Mouse (Mus musculus): ENCODE data around the gene Hsf5. TPM values are rescaled to one million over a fixed set of nuclear protein-coding genes. Genes with fewer than 3 reads are reported as not detected.

The Hsf5 gene
- total RNA-seq (2022): under 1 TPM in 2 of 4 experiments, not detected in 2; 0.27 to 0.49 TPM

GRCm38 (mm10) chr11:87616790-87617474 is at the start of gene Hsf5:
Hsf5 (plus strand) TSS chr11:87617164.
- no peak for DNase-seq

DNA sequence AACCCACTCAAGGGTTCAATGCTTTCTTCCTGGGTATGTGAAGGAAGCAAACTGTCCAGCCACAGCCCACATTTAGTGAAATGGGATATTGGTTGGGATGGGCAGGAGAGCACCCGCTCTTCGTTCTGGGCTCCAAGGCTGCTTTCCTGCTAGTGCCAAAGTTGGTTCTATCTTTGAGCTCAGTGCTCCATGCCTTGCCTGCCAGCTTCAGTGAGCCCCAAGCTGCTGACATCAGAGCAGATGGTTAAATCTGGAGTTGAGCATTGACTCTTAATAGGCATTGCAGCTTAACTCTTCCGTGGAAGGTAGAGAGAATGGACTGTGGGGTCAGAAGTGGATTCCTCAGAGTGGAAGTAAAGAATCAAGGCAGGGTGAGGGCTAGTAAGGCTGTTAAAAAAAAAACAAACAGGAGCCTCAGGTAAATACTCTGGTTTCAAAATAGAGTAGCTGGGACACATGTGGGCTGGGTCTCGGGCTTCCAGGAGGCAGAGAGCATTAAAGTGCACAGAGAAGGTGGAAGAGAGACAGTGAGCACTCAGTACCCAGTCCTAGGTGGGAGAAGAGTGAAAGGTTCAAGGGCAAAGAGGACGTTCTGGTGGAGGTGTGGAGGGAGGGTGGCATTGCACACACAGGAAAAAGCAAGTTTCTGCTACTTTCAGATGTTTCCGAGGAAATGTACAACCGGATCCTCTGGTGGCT is 48.6 kb upstream of the Hsf5 start, which contains the start of gene Sept4:
TSS of gene Sept4 (plus strand) at position 649 of the 699 bp plus-strand sequence.
- DNase-seq: no peak

DNA sequence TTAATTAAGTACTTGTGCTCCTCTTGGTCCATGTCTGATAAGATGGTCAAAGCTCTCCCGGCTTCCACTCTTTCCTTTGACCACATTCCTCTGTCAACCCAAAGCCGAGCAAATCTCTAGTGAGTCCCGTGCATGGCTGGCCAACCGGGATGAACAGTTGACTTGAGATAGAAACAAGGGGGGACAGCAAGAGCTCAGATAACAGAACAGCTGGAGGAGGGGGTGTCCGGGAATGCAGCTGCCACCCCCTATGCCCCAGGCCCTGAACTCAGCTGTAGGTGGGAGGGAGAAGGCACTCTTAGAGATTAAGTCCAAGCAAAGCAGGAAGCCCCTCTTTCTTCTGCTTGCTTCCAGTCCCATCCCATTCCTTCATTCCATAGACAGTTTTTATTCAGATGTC is 46.2 kb upstream of the Hsf5 start:
- no peak for DNase-seq

- no peak for DNase-seq
These were observed 45.5 kb upstream of the Hsf5 start for GRCm38 (mm10) chr11:87571361-87571950.

DNA sequence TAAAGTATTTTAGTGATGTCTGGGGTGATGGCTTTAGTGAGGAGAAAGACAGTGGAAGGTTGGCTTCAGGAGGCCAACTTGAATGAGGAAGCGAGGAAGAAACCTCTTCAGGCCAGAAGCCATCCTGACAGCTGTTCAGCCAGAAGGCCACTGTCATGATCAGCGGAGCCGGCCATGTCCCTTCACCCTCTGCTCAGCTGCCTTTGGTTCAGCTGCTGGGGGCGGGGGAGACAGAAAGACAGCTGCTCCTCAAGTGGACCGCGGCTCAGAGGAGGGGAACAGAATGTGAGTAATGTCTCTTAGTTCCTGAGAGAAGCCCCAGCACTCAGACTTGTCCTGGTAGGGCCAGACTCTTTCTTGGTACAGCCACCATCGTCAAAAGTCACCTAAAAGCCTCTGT is 43.2 kb upstream of the Hsf5 start:
- no peak for DNase-seq

DNA sequence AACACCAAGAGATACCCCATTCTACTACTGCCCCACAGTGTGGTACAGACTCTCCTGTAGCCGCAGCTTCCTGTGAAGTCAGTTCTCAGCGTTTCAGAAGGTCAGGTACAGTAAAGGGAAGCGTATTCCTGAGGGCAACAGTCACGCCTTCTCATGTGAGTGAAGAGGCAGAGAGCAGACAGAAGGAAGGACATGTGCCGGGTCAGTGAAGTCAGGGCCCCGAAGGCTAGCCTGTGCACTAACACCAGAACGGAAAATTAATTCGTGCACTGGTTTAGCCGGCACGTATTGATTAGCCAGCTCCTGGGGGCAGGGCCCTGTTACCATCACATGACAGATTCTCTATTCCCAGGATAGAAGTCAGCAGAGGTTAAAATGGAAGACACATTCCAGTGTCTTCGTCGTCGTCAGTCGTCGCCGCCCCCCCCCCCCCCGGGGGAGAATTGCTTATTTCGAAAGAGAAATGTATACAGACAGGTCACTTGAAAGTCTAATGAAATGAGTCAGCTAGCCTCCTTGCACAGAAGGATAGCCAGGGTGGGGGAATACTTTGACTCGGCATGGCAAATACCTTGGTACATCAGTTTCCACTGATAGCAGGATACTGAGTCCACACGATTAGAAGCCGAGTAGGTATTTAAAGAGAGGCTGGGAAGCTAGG is 42.3 kb upstream of the Hsf5 start:
- DNase-seq: no peak

DNA sequence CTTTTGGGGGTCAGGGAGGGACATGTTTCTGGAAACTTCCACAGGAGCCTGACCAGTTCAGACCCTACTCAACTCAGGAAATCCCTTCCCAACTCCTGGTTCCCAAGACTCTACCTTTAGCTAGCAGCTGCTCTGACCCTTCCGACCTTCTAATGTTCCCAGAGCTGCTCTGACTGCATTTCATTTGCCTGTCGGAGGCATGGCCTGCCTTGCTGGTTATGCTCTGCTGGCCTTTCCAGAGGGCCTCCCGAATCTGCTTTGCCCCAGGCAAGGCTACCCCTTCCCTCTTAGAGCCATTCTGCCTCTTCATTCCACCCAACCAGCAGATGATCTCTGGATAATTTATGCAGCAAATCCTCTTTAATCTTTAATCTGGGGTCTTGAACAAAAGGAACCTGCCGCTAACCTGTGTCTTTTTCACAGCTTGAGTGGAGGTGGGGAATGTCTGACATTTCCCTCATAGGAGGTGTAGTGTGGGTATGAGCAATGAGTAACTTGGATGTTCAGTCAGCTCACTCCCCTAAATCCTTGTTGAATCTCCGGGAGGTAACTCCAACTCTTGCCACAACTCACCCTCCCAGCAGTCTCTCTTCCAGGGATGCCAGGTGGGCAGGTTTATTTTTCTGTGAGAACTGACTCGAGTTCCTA is 39.2 kb upstream of the Hsf5 start:
- no peak for DNase-seq

GRCm38 (mm10) chr11:87578249-87578962 is 38.6 kb upstream of the Hsf5 start:
- DNase-seq: peak; percentile 63

DNA sequence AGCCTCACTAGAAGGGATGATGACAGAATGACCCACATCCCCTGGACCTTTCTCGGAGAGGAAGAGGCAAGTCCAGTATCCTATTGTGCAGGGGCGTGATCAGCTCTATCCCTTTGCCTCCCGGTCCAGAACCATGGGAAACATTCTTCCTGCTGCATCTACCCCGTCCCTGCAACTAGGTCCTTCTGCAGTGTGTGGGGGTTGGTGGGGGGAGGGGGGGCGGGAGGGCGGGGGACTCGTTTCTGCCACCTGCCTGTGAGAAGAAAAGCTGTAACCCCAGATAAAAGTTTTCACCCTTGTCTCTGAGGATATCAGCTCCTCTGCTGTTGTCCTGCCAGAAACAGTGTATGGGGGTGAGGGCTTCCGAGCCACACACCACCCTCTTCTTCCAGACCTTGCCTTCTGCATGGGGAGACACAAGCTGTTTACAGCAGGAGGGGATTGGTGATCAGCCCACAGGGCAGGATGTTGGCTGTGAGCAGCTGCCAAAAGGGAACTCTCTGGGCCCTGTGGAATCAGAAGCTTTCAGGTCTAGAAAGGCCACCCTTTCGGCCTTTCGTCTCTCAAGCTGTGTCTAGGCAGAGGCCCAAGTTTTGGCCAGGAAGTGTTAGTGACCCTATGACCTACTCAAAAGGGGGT is 37.9 kb upstream of the Hsf5 start:
- no peak for DNase-seq

DNA sequence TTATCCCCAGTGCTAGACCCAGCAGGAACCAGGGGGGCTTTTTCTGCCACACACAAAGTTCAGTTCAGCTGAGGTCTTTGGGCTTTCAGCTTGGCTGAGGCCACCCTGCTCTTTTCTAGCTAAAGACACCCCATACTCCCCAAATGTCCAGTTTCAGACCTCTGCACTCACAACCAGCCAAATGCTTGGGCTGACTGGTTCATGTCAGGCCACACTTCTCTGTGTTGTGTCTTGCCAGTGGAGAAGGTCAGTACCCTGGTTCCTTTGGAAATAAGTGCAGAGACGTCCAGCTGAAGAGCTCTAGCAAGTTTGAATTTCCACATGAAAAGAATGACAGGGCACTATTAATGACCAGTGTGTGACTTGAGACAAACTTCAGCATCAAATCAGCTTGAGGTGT is 37.3 kb upstream of the Hsf5 start:
- no peak for DNase-seq

DNA sequence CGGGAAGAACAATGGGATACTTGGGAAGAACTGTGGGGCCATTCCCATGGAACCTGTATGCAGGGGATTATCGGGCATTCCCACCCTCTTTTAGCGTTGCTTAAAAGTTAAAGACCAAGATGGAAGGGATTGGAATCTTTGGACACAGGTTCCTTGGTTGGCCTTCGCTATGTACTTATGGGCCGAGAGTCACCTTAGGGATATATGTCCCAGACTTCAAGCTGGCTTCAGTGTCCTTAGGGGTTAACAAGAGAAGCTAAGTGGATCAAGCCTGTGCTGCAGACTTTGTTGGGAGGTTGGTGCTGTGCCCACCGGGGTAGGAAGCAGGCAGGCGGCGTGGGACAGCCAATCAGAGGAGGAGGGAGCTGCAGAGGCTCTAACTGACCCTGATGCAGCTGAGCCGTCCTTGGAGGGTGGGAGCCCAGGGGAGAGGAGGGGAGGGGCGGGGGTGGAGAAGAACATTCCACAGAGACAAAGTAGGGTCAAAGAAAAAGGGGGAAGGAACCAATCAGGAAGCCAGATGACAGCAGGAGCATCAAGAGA is 36.4 kb upstream of the Hsf5 start:
- DNase-seq: no peak

DNA sequence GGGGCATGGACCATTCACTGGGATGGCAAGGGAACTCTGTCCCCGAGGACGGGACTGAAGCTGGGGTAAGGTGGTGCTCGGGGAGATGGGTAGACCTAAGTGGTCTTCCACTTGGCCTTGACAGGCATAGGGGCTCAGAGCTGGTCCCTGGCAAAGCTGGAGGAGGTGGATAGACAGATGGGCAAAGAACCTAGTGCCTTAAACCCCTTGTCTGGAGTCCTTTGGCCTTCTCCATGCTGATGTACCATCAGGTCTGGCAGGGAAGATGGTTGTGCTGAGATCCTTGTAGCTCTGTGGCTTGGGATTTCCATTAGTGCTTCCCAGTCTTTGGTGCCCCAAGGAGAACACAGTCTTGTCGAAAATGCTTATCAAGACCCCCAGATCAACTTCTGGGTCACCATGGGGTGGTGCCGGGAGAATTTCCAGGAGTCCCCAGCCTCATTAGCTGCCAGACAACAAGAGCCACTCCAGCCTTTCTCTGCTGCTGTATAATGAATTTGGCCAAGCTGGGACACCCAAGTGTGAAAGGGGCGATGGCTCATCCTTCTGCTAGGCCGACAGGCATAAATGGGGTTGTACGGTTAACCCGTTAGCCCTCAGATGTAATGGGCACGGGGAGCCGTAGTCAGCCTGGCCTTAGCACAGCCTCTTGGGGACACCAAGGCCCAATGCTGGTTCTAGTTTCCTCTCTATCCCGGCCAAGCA is 35.7 kb upstream of the Hsf5 start:
- DNase-seq: no peak

GRCm38 (mm10) chr11:87581933-87582710 is 34.8 kb upstream of the Hsf5 start:
- DNase-seq: no peak

GRCm38 (mm10) chr11:87583291-87584034 is 33.5 kb upstream of the Hsf5 start:
- DNase-seq: no peak

GRCm38 (mm10) chr11:87584711-87585505 is 32.1 kb upstream of the Hsf5 start:
- no peak for DNase-seq

DNA sequence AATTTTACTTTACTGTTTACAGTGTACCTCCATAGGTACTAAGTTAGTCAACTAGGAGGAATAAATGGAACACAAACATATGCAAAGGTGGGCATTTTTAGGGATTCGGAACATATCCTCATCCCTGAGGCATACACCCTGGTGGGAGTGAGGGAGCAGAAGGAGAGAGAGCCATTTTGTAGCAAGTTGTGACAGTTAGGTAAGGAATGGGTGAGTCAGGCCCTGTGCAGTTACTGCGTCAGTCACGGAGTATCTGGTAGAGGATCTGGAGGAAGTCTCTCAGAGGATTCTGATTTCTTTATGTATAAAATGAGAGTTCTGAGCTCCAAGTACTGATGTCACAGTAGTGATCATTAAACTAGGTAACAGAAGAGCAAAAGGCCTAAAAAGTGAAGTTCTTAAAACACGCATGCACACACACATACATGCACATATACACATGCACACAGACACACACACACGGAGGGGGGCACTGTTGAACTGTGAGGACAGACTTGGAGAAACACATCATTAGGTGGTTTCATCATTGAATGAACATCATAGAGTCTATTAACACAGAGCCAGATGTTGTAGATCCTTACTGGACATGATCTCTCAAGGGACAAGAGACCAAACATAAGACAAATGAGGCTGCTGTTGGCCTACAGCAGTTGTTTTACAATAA is 29.6 kb upstream of the Hsf5 start:
- DNase-seq: no peak

GRCm38 (mm10) chr11:87589605-87590004 is 27.4 kb upstream of the Hsf5 start:
- no peak for DNase-seq

Data from adrenal gland, adult 8-10 months (tissue).